Mouse (Mus musculus) cerebellum, postnatal 4 days (tissue): ENCODE measurements at regions not wholly inside any gene's neighbourhood (a gene's known extent, or its start where the extent isn't known, plus 50 kb on each side); places are given as distances from the start of the nearest gene placed in this dataset.

Experiments used
- DNase-seq, 2 experiments: peaks; one replicate each; pipeline ENCODE4 v3.0.0; 2022; ENCODE audit warnings: low spot score in 2 of 2, mixed read lengths in 1 of 2

DNA sequence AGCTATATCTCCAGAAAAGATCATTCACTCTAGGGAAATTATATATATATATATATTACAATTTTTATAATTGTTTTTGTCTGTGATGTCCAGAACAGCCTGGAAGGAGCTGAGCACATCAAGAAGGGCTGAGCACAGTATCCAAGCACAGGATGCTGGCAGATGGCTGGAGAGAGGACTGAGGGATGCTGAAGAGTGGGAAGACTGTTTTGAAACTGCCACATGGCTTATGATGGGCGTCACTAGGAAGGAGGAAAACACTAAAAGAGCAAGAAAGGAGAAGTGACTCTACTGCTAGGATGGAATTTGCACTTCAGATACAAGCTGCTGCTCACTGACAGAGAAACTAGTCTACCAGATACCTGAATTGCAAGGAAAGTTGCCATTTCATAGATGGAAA, 50.4 kb upstream of the Atg10 start:
- DNase-seq = no peak

- DNase-seq = peak in 1 of 2 experiments; percentile 25
Observed at GRCm38 (mm10) chr13:91274615-91275014, 50.8 kb upstream of the Atg10 start.

DNA sequence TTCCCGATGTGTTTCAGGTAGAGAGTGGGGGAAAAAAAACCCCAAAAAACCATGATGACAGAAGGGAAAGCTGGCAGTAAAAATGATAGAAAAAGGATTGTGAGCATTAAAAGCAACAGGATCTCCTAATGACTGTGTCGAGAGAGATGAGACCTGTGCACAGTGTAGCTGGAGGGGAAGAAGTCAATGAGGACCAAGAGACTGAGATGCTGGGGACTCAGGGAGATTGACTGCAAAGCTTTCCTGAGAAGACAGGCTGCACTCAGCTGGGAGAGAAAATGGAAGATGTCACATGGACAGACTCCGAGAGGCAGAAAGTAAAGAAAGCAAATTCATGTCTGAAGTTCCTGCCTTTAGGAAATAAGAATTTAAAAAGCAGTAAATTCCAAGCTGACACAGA, 55.7 kb upstream of the Atg10 start:
- no peak for DNase-seq

- no peak for DNase-seq
Observed at GRCm38 (mm10) chr13:91295552-91296170, 71.9 kb upstream of the Atg10 start.

- no peak for DNase-seq
Observed at GRCm38 (mm10) chr13:91296521-91297160, 72.9 kb upstream of the Atg10 start.

GRCm38 (mm10) chr13:91301849-91302248, 78.1 kb upstream of the Atg10 start:
- DNase-seq = no peak

DNA sequence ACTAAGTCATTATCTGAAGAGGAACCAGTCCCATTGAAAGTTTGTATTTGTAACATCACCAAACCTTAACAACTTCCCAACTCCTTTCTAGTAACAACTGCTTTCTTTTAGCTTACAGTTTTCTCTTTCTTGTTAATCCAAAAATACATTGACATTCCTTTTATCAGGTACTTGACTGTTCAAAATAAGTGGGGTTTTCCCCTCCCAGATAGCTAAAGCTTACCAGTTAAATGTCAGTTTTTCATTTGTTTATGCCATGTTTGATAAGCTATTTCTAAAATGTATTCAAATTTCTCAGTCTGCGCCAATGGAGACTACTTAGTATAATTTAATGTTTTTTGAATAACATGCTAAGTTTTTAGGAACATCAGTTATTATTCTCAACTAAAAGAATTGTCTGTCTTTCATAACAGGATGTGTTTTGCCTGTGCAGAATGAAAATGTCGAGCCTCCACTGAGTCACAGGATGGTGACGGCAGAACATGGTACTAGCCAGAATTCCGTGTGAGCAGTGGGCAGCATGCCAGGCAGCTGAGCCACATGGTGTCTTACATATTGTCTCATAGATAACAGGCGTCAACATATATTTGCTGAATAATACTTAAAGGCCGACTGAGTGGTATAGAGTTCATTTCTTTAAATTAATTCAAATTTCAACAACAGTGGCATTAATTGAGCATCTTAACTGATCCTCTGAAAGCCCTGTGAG, 82.1 kb upstream of the Atg10 start:
- peak in 1 of 2 experiments; percentile 33 for DNase-seq

GRCm38 (mm10) chr13:91306545-91306944, 82.8 kb upstream of the Atg10 start:
- DNase-seq = no peak

GRCm38 (mm10) chr13:91312905-91313571, 89.3 kb upstream of the Atg10 start:
- no peak for DNase-seq

GRCm38 (mm10) chr13:91322331-91322730, 98.6 kb upstream of the Atg10 start:
- DNase-seq = no peak

- DNase-seq = no peak
Observed at GRCm38 (mm10) chr13:91326834-91327233, 103.1 kb upstream of the Atg10 start.

DNA sequence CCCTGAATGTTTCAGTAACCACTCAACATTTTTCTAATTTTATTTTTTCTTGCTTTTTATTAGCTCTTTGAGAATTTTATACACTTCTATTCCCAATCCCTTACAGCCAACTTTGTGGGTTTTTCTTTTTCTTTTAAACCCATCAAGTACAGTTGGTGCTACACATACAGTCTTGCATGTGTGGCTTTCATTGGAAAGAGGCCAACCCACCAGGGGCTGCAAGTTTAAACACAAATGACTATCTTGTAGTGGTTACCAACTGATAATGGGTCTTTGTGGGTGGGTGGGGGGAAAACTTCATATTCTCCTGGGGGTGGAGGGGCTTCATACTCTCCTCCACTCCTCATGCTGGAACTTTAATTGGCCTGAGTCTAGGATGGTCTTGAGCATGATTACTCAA, 110.5 kb upstream of the Atg10 start:
- no peak for DNase-seq

DNA sequence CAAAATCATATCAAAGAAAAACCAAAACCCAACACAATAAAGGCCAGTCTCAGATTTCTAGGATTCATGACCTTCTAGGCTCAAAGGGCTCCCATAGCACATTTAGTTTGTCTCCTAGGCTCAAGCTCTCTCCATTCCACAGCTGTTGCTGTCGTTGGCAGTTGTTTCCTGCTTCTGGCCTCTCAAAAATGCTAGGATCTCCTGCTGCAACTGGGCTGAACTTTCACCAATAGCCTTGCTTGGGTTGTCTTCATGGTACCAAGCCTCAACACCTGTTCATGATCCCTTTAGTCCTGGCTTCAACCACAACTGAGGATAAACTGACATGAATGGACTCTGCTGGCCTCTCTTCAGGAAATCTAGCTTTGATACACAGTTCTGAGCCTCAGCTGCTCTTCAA, 115.9 kb upstream of the Ssbp2 start:
- DNase-seq = no peak

- DNase-seq = no peak
Observed at GRCm38 (mm10) chr13:91348489-91349083, 111.5 kb upstream of the Ssbp2 start.

GRCm38 (mm10) chr13:91352311-91352710, 107.8 kb upstream of the Ssbp2 start:
- DNase-seq = no peak

DNA sequence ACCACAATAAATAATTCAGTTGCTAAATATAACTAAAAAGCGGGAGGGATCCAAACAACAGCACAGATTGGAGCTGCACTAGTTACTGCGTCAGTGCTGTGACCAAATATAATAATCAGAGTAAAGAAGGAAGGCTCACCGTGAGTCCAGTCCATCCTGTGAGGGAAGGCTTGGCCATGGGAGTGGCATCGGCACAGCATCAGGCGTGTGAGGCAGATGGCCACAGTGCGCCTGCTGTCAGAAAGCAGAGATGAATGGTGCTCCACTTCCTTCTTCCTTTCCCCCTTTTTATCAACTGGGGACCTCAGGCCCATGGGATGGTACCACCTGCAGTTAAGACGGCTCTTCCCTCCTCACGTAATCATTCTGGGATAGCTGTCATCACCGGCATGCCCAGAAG, 103.6 kb upstream of the Ssbp2 start:
- DNase-seq = no peak

DNA sequence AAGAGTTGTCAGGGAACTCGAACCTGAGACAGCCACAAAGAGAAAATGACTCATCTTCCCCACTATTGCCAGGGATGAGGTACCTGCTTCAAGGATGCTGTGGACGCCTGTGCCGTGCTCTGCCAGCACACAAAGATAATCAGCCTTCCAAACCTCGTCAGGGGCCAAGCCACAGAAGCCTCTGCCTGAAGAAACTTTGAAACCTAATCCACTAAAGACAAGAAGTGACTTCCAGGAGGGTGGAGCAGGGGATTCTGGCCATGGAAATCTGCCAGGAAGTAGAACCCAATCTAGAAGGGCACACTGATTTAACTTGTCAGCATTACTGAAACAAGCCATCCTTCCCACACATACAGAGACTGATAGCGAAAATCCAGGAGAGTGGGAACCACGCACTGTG, 100.0 kb upstream of the Ssbp2 start:
- no peak for DNase-seq

- DNase-seq = peak; percentile 91 to 99
Observed at GRCm38 (mm10) chr13:91365270-91365952, 94.7 kb upstream of the Ssbp2 start.

DNA sequence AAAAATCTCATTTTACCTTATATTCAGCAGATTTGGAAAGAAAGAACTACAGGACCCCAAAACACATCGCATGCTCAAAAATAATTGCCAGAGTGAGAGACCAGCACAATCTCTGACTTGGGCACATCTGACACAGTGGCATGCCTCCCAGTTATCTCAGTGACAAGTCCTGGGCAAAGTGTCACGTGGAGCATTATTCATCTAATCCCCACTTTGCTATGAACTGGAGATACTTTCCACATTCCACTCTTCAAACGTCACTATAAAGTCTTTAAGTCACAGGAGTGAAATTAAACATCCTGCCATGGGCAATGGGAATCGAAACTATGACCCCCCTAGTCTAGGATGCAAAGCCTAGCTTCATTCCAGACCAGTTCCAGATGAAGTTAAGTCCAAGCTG, 93.5 kb upstream of the Ssbp2 start:
- no peak for DNase-seq

DNA sequence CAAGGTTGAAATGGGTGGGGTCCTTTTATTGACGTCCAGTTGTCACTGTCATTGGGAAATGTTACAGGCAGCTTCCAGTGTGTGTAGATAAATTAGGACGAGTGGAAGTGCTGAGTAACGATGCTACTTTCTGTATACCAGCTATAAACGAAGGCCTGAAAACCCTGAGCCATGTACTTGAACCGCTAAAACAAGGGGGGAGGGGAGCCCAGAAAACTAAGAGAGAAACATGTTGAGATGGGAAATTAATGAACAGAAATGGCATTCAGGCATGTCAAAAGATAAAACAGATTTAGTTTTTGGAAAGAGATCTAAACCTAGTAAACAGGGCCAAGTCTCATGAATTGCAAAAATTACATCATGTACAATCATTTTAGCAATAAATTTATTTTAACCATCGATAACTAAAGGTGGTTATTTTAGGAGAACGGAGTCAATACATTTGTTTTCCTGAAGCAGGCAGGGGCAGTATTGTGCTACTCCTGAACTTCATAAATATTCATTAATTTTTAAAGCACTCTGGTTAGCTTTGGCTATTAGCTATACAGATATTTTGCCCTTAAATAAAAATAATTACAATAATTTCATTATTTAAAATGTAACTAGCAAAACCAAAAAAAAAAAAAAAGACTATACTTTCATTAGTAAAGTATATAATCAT, 92.1 kb upstream of the Ssbp2 start:
- no peak for DNase-seq

GRCm38 (mm10) chr13:91368664-91369063, 91.4 kb upstream of the Ssbp2 start:
- DNase-seq = no peak
